Mouse (Mus musculus): ENCODE measurements around the gene Porcn.

- TF ChIP-seq CTCF (conservative IDR thresholded peaks at IDR 0.05; ENCODE audit: low read length) (no peak), NANOG (IDR thresholded peaks at IDR 0.05; ENCODE audit: borderline replicate concordance, low read length) (no peak)
Observed at GRCm38 (mm10) chrX:8255807-8256206, 49.5 kb upstream of the Porcn start.

Measured in E14TG2a.4 (cell line).